Mouse (Mus musculus) small intestine, adult 2 months (tissue): ENCODE data around the gene Zfp821.

Source experiments
- CTCF ChIP-seq: fragments of 200-500 bp; IDR thresholded peaks from 2 replicates; pipeline ENCODE4 v1.5.1; 2012; ENCODE audit warnings: low read depth, mild to moderate bottlenecking, control low read depth, inconsistent platforms, low read length, moderate library complexity, mixed read lengths; ENCODE audit not compliant: insufficient replicate concordance, insufficient read length; ENCODE audit errors: extremely low read depth
- POLR2A ChIP-seq: fragments of 200-500 bp; IDR thresholded peaks from 2 replicates; pipeline ENCODE4 v1.6.1; 2012; ENCODE audit warnings: low read depth, mild to moderate bottlenecking, control low read depth, inconsistent platforms, low read length, moderate library complexity

DNA sequence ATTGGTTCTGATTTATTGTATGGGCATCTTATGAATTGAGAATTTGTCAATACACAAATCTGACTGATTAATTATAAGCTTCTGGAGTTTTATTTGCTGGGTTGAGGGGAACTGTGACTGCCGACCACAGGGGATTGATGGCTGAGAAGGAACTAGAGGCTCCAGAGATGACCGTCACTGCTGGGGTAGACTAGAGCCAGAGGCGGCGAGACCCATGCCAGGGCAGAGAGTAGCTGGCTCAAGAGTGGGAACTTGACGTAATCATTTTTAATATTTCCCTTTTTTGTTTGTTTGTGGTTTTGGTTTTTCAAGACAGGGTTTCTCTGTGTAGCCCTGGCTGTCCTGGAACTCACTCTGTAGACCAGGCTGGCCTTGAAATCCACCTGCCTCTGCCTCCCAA, 18.1 kb upstream of the Zfp821 start:
- TF ChIP-seq POLR2A = no peak
- TF ChIP-seq CTCF = no peak
